Mouse (Mus musculus) left cerebral cortex, postnatal 25 days (tissue): ENCODE data around the gene Dmbt1. TPM values are rescaled to one million over a fixed set of nuclear protein-coding genes. Genes with fewer than 3 reads are reported as not detected.
"Not testable (repeated sequence)": the region's sequence is repeated elsewhere in the genome, so short reads cannot be mapped to it uniquely, and the experiment has no call there.

Source experiments
- DNase-seq, 2 experiments: peaks; one replicate each; pipeline ENCODE4 v3.0.0; 2022; ENCODE audit warnings: low spot score in 2 of 2, mixed read lengths in 1 of 2
- intact Hi-C: fragments of 180-260 bp; cut with DNase I; formaldehyde crosslinking; loops from one replicate; pipeline ENCODE4 v1.15.1; 2025
- total RNA-seq, 2 experiments: library from RNA; stranded (reverse); gene quantifications; 2 replicates each; pipeline ENCODE4 v1.2.3; 2021

The Dmbt1 gene
- total RNA-seq, 2 experiments from 2014 or later = not detected

DNA sequence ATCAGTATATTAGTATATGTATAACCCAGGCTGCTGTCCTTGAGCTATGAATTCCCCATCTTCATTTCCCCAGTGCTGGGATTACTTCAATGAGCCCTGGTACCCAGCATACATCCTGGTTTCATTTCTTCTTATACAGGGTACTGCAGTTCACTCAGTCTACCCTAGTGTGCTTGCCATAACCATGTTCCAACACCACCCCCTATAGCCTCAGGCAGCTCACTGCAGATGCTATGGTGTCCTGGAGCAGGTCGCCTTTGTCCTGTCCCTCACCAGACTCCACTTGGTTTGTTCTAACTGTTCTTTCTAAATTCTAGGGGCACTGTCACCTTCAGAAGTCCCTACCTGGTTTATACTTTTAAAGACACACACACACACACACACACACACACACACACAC is 10.8 kb downstream of the Dmbt1 start:
- intact Hi-C loops = loop anchor here (5.0 kb wide), 1 partner anchor 215 kb away; no protein-coding TSS in a partner anchor
- DNase-seq = no peak

GRCm38 (mm10) chr7:131045258-131045835 is 13.5 kb downstream of the Dmbt1 start:
- DNase-seq, intact Hi-C loops: not testable (repeated sequence)

GRCm38 (mm10) chr7:131049829-131050228 is 18.0 kb downstream of the Dmbt1 start:
- intact Hi-C loops = loop anchor here (10.0 kb wide), 1 partner anchor 275 kb away; the partner anchor contains the start of gene Btbd16
- DNase-seq = not testable (repeated sequence)

GRCm38 (mm10) chr7:131054808-131055370 is 23.0 kb downstream of the Dmbt1 start:
- intact Hi-C loops = loop anchor here (5.0 to 10.0 kb wide), 2 partner anchors 280 to 383 kb away; partner anchors contain the start of gene Btbd16
- no peak for DNase-seq

GRCm38 (mm10) chr7:131057918-131058317 is 26.1 kb downstream of the Dmbt1 start:
- intact Hi-C loops = loop anchor here (5.0 to 10.0 kb wide), 2 partner anchors 283 to 386 kb away; partner anchors contain the start of gene Btbd16
- DNase-seq = not testable (repeated sequence)

GRCm38 (mm10) chr7:131059808-131060207 is 28.0 kb downstream of the Dmbt1 start:
- peak in 1 of 2 experiments; percentile 22 for DNase-seq
- intact Hi-C loops = loop anchor here (5.0 to 10.0 kb wide), 2 partner anchors 285 to 388 kb away; partner anchors contain the start of gene Btbd16

DNA sequence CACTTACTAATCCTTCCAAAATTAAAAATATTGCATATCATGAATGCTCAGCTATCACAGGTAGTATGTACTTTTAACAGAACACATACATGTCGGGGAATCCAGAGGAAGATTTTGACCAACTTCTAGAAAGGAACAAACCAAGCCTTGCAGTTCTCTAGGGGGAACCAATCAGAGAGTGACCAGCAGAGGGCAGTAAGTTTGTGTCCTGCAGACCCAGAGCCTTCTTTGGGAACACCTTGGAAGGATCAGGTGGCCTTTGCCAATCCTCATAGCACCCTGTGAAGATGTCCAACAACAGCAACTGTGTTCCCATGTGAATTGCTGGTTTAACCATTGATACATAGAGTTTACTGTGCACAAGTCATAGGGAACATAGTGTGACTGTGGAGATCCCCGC is 30.7 kb downstream of the Dmbt1 start:
- intact Hi-C loops = no loop called here

GRCm38 (mm10) chr7:131068191-131068590 is 36.3 kb downstream of the Dmbt1 start:
- peak in 1 of 2 experiments; percentile 15 for DNase-seq
- intact Hi-C loops = not testable (repeated sequence)

More for the DNA sequence above, 30.7 kb downstream of the Dmbt1 start:
- DNase-seq = no peak

GRCm38 (mm10) chr7:131073476-131073875 is 41.6 kb downstream of the Dmbt1 start:
- intact Hi-C loops, DNase-seq: not testable (repeated sequence)

GRCm38 (mm10) chr7:131074098-131074497 is 42.2 kb downstream of the Dmbt1 start:
- DNase-seq, intact Hi-C loops: not testable (repeated sequence)

DNA sequence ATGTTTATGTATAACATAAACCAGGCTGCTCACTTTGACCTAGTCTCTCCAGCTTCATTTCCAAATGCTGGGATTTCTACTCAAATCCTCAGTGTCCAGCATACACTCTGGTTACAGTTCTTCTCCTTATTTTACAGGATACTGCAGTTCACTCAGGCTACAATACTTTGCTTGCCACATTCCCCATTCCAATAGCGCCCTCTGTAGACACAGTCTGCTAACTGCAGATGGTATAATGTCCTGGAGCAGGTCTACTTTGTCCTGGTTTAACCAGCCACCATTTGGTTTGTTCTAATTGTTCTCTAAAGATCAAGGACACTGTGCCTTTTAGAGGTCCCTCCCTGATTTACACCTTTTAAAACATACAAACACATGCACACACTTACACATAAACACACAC is 44.1 kb downstream of the Dmbt1 start:
- intact Hi-C loops = no loop called here
- DNase-seq = peak; percentile 3 to 14

- intact Hi-C loops, DNase-seq: not testable (repeated sequence)
These were observed 50.5 kb downstream of the Dmbt1 start for GRCm38 (mm10) chr7:131082403-131082802.

DNA sequence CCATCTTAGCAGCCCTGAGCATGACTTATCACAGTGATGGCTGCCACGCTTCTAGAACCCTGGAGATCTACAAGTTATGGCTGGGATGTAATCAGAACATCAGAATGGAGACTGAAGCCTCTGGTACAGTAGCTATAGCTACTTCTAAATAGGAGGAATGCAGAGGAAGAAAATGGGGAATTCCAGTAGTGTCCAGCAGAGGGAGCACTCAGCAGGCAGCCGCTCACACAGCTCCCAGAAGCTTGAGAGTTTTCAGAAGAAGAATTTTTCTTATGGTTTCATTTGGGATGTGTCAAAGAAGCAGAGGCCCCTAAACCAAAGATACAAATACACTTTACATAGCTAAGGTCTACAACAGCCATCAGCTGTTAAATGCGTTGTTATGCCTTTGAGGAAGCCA is 80.6 kb downstream of the Dmbt1 start:
- DNase-seq = peak; percentile 77 to 85
- intact Hi-C loops = loop anchor here (5.0 to 10.0 kb wide), 2 partner anchors 220 to 772 kb away; partner anchors contain the start of gene Fam24a

DNA sequence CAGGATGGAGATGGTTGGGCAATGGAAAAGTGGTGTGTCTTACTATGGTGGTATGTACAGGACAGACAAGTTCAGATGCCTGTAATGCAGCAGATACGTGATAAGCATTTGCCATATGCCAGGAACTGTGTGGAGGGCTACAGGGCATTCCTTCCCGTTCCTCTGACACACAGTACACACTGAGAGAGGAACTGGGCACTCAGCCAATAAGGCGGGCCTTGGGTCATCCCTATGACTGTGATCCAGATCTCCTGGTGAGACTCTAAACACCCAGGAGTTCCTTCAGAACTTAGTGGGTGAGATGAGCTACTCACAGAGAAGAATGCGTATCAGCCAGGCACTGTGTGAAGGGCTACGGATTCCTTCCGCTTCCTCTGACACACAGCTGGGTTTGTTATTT is 81.8 kb downstream of the Dmbt1 start:
- DNase-seq = peak; percentile 1 to 6
- intact Hi-C loops = loop anchor here (5.0 to 10.0 kb wide), 2 partner anchors 219 to 771 kb away; partner anchors contain the start of gene Fam24a

GRCm38 (mm10) chr7:131114434-131114833 is 82.6 kb downstream of the Dmbt1 start:
- intact Hi-C loops = loop anchor here (5.0 to 10.0 kb wide), 2 partner anchors 218 to 770 kb away; partner anchors contain the start of gene Fam24a

DNA sequence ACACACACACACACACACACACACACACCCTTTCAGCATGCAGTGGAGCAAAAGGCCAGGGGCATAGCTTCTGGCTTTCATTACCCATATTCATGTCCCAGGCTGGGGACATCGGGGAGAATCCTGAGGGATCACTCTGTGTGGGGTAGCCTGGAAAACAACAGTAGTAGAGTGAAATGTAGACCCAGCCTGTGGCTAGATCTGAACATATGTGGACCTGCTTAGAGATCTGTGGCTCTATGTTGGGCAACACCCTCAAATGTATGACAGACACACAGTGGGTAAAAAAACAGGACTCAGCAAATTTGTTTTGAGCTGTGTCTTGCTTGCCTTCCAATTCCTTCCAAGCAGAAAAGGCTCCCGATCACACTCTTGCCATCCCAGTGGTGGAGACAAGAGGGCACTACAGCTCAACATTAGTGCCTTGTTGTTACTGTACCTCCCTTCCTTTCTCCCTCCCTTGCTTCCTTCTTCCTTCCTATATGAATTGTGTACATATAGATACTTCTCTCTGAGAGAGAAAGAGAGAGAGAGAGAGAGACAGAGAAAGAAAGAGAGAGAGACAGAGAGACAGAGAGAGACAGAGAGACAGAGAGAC is 90.5 kb downstream of the Dmbt1 start:
- intact Hi-C loops = no loop called here
- peak in 1 of 2 experiments; percentile 26 for DNase-seq

More at GRCm38 (mm10) chr7:131114434-131114833, 82.6 kb downstream of the Dmbt1 start:
- DNase-seq = peak; percentile 8 to 65

DNA sequence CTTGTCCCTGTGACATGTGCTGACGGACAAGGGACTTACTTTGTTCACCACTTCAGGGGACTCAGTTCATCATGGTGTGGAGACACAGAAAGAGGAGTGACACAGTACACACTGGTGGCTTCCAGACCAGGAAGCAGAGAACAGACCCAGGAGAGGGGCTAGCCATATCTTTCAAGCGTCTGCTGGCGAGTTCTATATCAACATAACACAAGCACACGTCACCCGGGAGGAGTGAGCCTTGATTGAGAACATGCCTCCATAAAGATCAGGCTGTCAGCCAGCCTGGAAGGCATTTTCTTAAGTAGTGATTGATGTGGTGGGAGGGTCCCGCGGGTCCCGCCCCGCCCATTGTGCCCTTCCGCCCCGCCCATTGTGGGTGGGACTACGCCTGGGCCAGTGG is 98.2 kb downstream of the Dmbt1 start:
- intact Hi-C loops = no loop called here
- DNase-seq = no peak

GRCm38 (mm10) chr7:131133181-131133580 is 101.3 kb downstream of the Dmbt1 start:
- intact Hi-C loops = no loop called here
- DNase-seq = no peak

GRCm38 (mm10) chr7:131146214-131146613 is 114.4 kb downstream of the Dmbt1 start, which contains the start of gene 4933402N03Rik:
4933402N03Rik (minus strand) TSS chr7:131146314.
- intact Hi-C loops = no loop called here
- DNase-seq = no peak

DNA sequence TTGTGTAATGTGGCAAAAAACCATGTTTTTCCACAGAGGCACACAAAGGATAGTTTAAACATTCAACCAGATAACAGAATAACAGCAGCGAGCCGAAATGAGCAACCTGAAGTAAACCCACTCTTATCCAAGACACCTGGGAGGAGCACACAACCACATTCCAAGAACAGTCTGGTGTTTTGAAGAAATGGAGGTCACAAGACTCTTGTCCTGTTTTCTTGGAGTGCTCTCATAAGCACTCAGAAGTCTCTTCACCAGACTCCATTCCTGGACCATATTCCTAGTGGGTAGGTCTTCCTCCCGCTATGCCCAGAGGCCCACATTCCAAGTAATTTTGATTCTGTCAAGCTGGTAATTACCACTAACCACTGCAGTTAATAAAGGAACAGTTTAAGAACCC is 118.3 kb downstream of the Dmbt1 start:
- no peak for DNase-seq
- intact Hi-C loops = no loop called here
